Mouse (Mus musculus) lung, embryonic 15.5 days (tissue): ENCODE measurements around the gene Ccr4. TPM values are rescaled to one million over a fixed set of nuclear protein-coding genes. Genes with fewer than 3 reads are reported as not detected.

Experiments used
- polyA plus RNA-seq: library from polyadenylated mRNA; unstranded; fragments of >200 nt; fragmentation: Nextera tagmentation; extraction: Ambion mirVana; gene quantifications from 2 replicates; pipeline ENCODE4 v1.2.1, GENCODE M21; 2015

The Ccr4 gene
- polyA plus RNA-seq, 1 experiment from 2014 or later: 0.37 TPM

Other genes with a start within 250 kb of the Ccr4 start
- gene Bcl2a1c, start 174.8 kb downstream of the Ccr4 start, polyA plus RNA-seq: 0.39 TPM in 1 of 2 replicates, not detected in the other
- gene Crtap, start 114.2 kb downstream of the Ccr4 start, polyA plus RNA-seq: 153 and 159 TPM in 2 replicates
- gene Glb1, start 103.8 kb downstream of the Ccr4 start, polyA plus RNA-seq: 42.6 and 47.7 TPM in 2 replicates
- 9.5 and 10.1 TPM in 2 replicates for gene Tmppe, start 103.8 kb downstream of the Ccr4 start, polyA plus RNA-seq
- gene C130032M10Rik, start 10.8 kb upstream of the Ccr4 start, polyA plus RNA-seq: 0.23 TPM in 1 of 2 replicates, not detected in the other
- 1.2 TPM in 2 replicates for gene Trim71, start 59.5 kb upstream of the Ccr4 start, polyA plus RNA-seq
- gene Cnot10, start 135.3 kb upstream of the Ccr4 start, polyA plus RNA-seq: 63.0 and 65.3 TPM in 2 replicates
- gene Dync1li1, start 183.9 kb upstream of the Ccr4 start, polyA plus RNA-seq: 51.3 and 60.3 TPM in 2 replicates
- gene Cmtm6, start 226.2 kb upstream of the Ccr4 start, polyA plus RNA-seq: 60.1 and 66.5 TPM in 2 replicates